Mouse (Mus musculus): ENCODE measurements around the gene Psmb1.
"Not testable (repeated sequence)": the region's sequence is repeated elsewhere in the genome, so short reads cannot be mapped to it uniquely, and the experiment has no call there.

Gene Psmb1

DNA sequence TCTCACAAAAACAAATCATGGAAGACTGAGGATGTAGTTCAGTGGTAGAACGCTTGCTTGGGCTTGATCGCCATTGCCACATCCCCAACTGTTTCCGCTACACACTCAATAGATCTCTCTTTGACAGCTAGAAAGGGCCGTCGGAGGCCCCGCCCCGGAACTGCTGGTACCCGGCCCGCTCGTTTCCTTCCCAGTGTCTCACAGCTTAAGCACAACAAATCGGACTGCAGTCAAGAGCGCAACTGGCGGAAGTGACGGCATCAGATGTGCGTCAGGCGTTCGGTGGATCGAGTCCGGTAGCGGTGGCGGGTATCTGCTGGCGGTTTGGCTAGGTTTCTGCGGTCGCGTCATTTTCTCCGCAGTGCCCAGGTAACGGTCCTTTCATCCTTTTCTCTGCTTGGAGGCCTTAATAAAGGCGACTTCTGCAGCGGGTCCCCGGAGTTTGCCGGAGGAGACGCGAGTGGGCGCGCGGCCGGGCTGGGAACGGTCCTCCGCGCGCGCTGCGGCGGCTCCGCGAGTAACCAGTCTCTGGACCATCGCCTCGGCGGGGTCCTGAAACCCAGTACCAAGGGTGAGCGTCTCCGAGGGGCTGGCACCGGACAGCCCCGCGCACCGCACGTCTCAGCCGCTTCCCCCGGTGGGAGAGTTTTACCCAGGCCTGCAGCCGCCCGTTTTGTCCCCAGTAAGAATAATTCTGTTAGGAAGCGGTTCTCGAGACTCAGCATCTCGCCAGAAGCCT, at the start of gene Psmb1, which contains the start of gene Tbp:
Gene Psmb1, minus strand, starts transcription at position 96 of the 739 bp plus-strand sequence.
Gene Tbp, plus strand, starts transcription at position 233 of the 739 bp plus-strand sequence.
- in situ Hi-C loops (cut with MboI; ENCODE audit: low sequenced_read_pairs), result no loop called here

- in situ Hi-C loops (cut with MboI; ENCODE audit: low sequenced_read_pairs), result no loop called here
Observed at GRCm38 (mm10) chr17:15546440-15546839, 46.9 kb upstream of the Psmb1 start.

DNA sequence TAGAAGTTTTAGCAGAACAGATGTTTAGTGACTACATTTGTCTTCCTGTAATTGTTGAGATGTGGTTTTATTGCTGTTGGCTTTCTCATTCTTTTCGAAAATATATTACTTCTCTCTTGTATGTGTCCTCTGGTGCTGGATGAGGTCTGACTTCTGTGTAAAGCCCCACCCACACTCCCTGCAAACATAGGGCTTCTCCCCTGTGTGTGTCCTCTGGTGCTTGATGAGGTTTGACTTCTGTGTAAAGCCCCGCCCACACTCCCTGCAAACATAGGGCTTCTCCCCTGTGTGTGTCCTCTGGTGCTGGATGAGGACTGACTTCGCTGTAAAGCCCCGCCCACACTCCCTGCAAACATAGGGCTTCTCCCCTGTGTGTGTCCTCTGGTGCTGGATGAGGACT, 44.3 kb upstream of the Psmb1 start:
- in situ Hi-C loops (cut with MboI; ENCODE audit: low sequenced_read_pairs), result not testable (repeated sequence)

DNA sequence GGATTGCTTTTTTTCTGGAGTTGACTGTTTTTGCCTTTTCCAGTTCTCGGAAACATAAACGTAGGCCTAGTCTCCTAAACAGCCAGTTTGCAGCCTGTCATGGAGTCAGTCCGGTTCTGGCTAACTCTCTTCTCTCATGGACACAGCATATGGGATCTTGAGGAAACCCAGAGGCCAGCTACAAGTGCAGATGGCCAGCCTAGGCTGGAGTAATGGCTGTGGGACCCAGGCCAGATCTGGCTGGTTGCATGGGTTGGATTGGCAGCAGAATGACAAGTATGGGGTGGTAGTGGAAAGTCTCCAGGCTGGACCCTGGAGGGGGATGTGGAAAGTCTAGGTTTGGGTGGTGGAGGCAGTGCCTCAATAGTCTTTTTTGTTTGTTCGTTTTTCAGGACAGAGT, 40.8 kb upstream of the Psmb1 start:
- in situ Hi-C loops (cut with MboI; ENCODE audit: low sequenced_read_pairs), result no loop called here

DNA sequence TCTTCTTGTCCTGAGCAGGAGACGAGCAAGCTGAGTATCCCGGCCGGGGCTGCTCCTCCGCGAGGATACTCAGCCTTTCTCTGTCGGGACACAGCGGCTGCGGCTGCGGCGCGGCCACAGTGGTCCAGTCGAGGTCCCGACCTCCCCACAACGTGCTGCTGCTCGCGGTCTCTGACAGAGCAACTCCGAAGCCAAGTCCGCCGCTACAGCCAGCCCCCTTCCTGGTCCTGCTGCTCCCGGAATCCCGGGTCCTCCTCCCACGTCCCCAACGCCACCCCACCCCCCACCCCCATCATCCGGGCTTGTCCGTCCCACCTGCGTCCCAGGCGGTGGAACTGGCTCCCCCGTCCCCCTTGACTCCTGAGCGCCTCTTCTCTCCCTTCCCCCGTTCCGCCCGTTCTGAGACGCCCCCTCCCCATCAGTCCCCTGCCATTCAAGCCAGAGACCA, 36.9 kb upstream of the Psmb1 start:
- in situ Hi-C loops (cut with MboI; ENCODE audit: low sequenced_read_pairs), result no loop called here

DNA sequence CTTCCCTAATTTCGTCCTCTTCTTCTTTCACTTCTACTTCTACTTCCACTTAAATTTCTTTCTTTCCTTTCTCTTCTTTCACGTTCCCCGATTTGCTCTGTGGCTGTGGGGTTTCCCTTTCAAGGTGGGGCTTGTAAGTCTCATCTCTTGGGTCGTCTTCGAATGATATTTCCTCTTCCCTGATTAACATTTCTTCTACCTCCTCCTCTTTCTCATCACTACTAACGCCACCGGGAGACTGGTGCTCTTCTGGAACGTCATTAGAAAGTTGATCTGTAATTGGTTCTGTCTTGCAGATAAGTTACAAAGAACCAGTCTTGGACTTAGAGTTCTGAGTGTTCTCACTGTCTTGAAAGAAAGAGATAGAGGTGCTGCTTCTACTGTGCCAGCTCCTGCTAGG, 36.4 kb upstream of the Psmb1 start:
- in situ Hi-C loops (cut with MboI; ENCODE audit: low sequenced_read_pairs), result no loop called here

- in situ Hi-C loops (cut with MboI; ENCODE audit: low sequenced_read_pairs), result no loop called here
Observed at GRCm38 (mm10) chr17:15535162-15535800, 35.7 kb upstream of the Psmb1 start.

DNA sequence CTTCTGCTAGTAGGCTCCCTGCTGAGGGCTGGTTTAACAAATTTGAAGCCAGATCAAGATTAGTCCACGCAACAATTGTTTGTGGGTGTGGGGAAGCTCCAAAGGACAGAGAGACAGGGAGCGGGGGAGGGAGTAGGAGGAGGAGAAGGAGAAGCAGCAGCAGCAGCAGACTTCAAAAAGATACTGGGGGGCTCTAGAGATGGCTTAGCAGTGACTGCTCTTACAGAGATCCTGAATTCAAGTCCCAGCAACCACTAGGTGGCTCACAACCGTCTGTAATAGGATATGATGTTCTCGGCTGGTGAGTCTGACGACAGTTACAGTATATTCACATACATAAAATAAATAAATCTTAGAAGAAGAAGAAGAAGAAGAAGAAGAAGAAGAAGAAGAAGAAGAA, 30.6 kb upstream of the Psmb1 start:
- in situ Hi-C loops (cut with MboI; ENCODE audit: low sequenced_read_pairs), result no loop called here

DNA sequence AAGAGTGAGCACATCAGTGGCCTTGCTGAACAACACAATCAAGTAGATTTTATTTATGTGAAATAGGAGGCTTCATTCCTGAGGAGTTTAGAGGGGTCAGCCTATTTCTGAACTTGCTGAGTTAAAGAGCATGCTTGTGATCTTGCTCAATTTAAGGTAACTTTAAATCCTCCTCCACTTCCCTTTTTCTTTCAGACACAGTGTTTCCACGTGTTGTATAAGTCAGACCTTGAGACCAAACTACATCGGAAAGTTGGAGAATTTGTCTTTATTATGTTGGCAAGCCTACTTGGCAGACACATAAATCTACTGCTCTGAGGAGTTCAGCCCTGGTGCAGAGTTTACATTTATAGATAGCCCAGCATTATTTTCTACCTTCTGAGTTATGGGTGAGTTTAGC, 29.3 kb upstream of the Psmb1 start:
- in situ Hi-C loops (cut with MboI; ENCODE audit: low sequenced_read_pairs), result no loop called here

DNA sequence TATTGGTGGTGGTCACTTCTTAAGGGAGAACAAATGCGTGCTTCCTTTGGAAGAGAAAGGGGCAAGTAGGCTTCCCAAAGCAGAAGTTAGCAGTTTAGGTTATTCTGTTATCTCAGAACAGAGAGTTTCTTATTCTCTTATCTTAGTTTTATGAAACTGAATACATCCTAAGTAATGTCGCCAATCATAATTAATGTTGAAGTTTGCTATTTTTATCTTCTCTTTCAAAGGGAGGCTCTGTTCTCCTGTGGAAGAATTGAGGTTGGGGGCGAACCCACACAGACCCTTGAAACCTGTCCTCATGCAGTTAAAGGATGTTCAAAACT, 28.2 kb upstream of the Psmb1 start:
- in situ Hi-C loops (cut with MboI; ENCODE audit: low sequenced_read_pairs), result no loop called here

GRCm38 (mm10) chr17:15526986-15527810, 27.6 kb upstream of the Psmb1 start, which contains the start of gene Pdcd2:
Pdcd2 (minus strand) TSS chr17:15527301.
- in situ Hi-C loops (cut with MboI; ENCODE audit: low sequenced_read_pairs), result no loop called here

DNA sequence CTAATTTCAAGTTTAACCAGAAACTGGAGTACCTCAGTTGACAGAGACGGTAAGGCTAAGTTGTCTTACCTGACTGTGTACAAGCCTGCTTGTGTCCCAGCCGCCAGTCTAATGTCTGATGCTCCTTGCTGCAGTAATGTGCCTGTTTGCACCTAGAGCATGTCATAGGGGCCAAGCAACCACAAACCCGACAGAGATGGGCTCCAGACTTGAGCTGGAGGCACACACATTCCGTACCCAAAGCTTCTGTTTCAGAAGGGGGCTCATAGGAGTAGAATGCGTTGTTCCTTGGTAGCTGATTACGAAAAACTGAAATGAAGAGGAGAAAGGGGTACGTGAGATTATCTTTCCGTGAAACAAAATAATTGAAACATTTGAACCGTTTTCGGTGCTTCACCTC, 26.8 kb upstream of the Psmb1 start:
- in situ Hi-C loops (cut with MboI; ENCODE audit: low sequenced_read_pairs), result no loop called here

GRCm38 (mm10) chr17:15518766-15519165, 19.2 kb upstream of the Psmb1 start:
- in situ Hi-C loops (cut with MboI; ENCODE audit: low sequenced_read_pairs), result no loop called here

- in situ Hi-C loops (cut with MboI; ENCODE audit: low sequenced_read_pairs), result no loop called here
Observed at GRCm38 (mm10) chr17:15518186-15518585, 18.6 kb upstream of the Psmb1 start.

- in situ Hi-C loops (cut with MboI; ENCODE audit: low sequenced_read_pairs), result no loop called here
Observed at GRCm38 (mm10) chr17:15517776-15518175, 18.2 kb upstream of the Psmb1 start.

DNA sequence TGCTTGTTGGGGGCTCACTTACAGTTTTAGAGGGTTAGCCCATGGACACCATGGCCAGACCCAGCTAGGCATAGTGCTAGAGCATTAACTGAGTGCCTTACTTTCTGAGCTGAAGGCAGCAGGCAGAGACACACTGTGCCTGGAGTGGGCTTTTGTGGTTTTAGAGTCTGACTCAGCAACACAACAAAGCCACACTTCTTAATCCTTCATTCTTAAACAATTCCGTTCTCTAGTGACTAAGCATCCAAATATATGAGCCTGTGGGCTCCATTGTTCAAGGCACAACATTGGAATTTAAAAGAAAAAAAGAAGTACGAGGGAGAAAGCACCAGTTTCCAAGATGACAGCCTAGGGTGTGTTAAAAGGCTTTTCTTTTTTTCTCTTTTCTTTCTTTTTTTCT, 11.1 kb upstream of the Psmb1 start:
- in situ Hi-C loops (cut with MboI; ENCODE audit: low sequenced_read_pairs), result no loop called here

DNA sequence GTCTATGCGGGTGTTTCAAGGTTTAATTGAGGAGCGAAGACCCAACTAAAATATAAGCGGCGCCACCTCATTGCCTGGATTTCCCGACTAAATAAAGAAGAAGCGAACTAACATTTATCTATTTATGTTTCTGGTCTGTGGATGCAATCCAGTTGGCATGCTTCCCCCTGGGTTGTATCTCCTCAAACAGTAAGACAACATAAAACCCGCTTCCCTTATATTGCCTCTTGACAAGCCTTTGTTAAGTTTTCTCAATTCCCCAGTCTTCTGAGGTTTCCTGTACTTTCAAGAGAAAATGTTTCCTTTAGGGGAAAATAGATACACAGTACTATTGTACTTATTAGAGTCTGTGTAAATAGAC, 818 bp downstream of the Psmb1 start:
- in situ Hi-C loops (cut with MboI; ENCODE audit: low sequenced_read_pairs), result no loop called here

DNA sequence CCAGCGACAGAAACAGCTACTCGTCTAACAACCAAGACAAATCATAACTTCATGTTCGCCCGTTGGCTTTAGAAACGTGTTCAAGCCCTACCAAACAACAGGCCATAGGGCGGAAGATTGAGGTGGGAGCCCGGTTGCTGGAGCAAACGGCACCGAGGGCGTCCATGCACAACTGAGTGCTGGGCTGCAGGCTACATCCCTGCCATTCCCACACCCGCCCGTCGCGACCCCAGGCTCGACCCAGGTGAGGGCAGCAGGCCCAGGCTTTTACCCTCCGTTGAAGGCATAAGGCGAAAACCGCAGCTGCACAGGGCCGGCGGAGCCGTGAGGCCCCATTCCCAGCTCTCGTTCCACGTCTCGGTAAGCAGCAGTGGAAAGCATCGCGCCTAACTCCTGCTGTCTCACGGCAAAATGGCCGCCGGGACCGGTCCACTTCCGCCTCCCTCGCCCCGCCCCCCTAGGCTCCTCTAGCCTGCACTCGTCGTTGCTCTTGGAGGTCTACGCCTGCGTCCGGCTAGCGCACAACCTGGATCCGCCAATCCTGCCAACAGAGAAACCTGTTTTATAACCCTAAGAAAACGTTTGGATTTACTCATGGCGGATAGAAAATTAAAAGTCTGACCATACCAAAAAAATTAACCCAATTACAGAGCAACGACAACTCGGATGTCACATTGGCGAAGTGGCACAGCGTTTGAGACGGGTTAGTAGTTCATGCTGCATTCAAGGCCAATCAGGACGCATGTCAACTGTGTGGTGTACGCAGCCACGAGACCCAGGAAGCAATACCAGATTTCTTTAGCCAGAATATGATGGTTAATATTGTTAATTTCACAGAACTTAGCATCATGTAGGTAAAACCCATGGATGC, 1.4 kb downstream of the Psmb1 start:
- in situ Hi-C loops (cut with MboI; ENCODE audit: low sequenced_read_pairs), result no loop called here

DNA sequence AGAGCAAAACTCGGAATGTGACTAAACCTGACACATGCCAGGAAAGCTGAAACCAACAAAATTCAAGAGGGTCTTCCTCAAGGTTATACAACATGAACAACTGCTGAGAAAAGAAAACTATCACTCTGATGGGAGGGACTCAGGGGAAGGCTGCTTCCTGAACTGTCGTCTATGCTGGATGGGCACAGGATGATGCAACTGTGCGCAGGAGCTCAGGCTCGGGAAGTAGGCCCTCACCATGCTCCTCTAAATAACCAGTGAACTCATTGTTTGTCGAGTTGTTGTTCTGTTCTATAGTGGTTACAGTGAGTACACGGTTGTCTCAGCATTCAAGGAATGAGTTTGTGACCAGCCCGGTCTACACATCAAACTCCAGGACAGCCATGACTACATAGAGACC, 9.0 kb downstream of the Psmb1 start:
- in situ Hi-C loops (cut with MboI; ENCODE audit: low sequenced_read_pairs), result no loop called here

- in situ Hi-C loops (cut with MboI; ENCODE audit: low sequenced_read_pairs), result loop anchor here (25.0 kb wide), 1 partner anchor 410 kb away; no protein-coding TSS in a partner anchor
Observed at GRCm38 (mm10) chr17:15472671-15473070, 26.9 kb downstream of the Psmb1 start.

DNA sequence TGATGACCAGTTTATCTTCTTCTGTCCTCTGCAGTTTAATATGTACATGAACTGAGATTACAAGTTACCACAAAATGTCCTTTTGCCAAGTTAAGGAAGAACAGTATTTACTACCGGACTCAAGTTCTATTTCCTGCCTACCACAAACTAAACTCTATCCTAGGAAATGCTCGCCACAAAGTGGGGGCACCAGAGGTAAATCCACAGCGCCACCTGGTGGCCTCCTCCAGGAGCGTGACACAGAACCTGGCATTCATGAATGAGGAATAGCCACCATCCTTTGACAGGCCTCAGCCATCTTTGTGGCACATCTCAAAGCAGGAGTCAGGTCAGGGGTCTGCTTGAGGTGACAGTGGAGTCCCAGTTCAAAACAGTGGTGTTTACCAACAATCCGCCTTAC, 31.9 kb downstream of the Psmb1 start:
- in situ Hi-C loops (cut with MboI; ENCODE audit: low sequenced_read_pairs), result loop anchor here (25.0 kb wide), 1 partner anchor 405 kb away; no protein-coding TSS in a partner anchor

Measured in CH12F3 (cell line).